Mouse (Mus musculus) layer of hippocampus, postnatal 25 days (tissue): Measurements from ENCODE around the gene Gdpd3. TPM values are rescaled to one million over a fixed set of nuclear protein-coding genes. Genes with fewer than 3 reads are reported as not detected.

Source experiments
- DNase-seq, 2 experiments: peaks; one replicate each; pipeline ENCODE4 v3.0.0; 2022; ENCODE audit warnings: mixed read lengths in 2 of 2, low spot score in 1 of 2; ENCODE audit errors: extremely low spot score in 1 of 2
- total RNA-seq, 2 experiments: library from RNA; stranded (reverse); gene quantifications; 2 replicates each; pipeline ENCODE4 v1.2.3; 2021

Gene Gdpd3
- total RNA-seq, 2 experiments from 2014 or later, result 1.7 to 4.3 TPM

- no peak for DNase-seq
Measured at GRCm38 (mm10) chr7:126801057-126801422, 34.9 kb downstream of the Gdpd3 start.

GRCm38 (mm10) chr7:126802134-126802889 lies 36.2 kb downstream of the Gdpd3 start:
- no peak for DNase-seq

DNA sequence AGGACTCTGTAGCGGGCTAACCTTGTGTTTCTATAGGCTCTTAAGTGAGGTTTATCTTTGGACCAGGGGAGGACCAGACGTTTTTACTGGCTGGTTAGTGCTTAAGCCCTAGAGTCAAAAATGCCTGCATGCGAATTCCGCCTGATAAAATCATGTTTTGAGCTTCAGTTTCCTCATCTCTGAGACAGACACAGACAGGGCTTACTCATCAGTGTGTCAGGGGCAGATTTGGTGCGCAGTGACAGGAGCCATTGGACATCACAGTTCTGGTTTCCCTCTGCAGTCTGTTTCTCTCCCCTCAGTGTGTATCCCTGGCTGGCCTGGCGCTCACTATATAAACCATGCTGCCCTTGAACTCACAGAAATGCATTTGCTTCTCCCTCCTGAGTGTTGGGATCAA lies 37.0 kb downstream of the Gdpd3 start:
- no peak for DNase-seq

GRCm38 (mm10) chr7:126803751-126804150 lies 37.6 kb downstream of the Gdpd3 start:
- DNase-seq, result no peak

DNA sequence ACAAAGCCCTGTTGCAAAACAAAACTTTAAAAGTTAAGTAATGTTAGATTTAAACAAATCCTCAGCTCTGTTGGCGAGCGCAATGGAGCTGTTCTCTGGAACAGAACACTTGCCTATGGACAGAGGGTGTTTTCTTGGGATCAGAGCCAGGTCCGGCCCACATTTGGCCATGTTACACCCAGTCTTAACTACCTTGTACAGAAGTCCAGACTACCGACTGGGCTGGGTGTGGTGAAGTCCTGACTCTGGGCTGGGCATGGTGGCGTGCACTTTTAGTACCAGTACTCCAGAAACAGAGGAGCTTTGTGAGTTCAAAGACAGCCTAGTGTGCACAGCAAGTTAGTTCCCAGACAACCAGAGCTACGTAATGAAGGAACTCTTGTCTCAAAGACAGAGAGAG lies 40.8 kb downstream of the Gdpd3 start:
- no peak for DNase-seq

- DNase-seq, result no peak
Measured at GRCm38 (mm10) chr7:126807405-126807804, 41.3 kb downstream of the Gdpd3 start.

DNA sequence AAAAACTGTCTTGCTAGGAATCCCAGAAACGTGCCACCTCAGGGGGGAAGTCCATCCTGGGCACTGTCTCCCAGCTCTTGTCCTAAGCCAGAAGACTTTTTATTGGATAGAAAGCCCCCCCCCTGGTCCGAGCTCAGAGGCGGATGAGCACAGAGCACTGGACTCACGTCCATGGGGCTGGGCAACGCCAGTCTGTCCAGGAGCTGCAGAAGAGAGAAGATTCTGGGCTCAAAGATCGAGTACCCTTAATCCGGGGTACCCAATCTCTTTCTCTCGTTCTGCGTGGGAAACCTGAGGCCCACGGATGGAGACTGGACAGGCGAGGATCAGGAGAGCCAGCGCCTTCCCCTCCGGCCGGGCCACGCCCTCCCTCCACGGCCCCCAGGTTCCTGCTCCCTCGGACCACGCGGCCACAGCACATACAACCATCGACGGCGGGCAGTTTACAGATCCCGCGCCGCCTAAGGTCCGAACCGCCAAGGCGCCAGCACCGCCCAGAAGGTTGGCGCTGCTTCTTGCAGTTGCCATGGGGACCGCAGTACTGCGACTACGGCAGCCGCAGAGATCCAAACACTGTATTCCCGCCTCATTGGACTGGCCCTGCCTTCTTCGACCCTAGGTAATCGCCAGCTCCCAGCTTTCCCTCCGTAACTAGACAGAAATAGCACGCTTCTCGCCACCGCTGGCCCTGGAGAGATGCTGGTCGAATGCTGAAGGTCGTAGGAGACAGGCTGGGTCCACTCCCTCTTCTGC lies 42.7 kb downstream of the Gdpd3 start:
- peak; percentile 76 to 88 for DNase-seq

GRCm38 (mm10) chr7:126809723-126810369 lies 43.7 kb downstream of the Gdpd3 start:
- DNase-seq, result no peak

- DNase-seq, result no peak
Measured at GRCm38 (mm10) chr7:126815726-126816222, 49.6 kb downstream of the Gdpd3 start.

- DNase-seq, result no peak
Measured at GRCm38 (mm10) chr7:126816494-126816893, 50.4 kb downstream of the Gdpd3 start.

- no peak for DNase-seq
Measured at GRCm38 (mm10) chr7:126817595-126817994, 51.5 kb downstream of the Gdpd3 start.

DNA sequence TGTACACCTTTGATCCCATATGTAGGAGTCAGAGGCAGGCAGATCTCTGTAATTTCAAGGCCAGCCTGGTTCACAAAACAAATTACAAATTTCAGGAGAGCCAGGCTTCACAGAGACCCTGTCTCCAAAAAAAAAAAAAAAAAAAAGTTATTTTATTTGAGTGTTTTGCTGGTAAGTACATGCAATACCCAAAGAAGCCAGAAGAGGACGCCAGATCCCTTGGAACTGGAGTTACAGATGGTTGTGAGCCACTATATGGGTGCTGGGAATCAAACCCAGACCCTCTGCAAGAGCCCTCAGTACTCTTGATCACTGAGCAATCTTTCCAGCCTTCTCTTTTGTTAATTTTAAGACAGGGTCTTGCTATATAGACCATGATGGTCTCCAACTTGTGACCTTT lies 52.7 kb downstream of the Gdpd3 start:
- no peak for DNase-seq

- peak; percentile 64 to 92 for DNase-seq
Measured at GRCm38 (mm10) chr7:126821835-126822511, 55.8 kb downstream of the Gdpd3 start.

DNA sequence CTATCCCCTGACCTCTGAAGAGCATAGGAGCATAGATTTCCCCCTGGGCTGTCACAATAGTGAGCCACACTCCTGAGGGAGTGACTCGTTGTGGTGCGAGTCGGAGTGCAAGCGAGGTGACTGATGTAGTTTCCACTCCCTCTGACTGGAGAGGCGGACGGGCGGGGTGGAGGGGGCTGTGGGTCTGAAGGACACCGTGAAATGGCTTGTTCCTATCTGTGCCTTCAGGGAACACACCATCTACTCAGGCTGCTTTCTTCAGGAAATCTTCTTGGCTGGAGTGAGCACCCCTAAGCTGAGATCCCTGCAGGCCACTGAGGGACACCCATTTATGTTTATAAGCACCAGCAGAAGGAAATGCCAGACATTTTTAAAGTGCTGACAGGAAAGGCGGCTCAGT lies 56.6 kb downstream of the Gdpd3 start:
- peak in 1 of 2 experiments; percentile 31 for DNase-seq

DNA sequence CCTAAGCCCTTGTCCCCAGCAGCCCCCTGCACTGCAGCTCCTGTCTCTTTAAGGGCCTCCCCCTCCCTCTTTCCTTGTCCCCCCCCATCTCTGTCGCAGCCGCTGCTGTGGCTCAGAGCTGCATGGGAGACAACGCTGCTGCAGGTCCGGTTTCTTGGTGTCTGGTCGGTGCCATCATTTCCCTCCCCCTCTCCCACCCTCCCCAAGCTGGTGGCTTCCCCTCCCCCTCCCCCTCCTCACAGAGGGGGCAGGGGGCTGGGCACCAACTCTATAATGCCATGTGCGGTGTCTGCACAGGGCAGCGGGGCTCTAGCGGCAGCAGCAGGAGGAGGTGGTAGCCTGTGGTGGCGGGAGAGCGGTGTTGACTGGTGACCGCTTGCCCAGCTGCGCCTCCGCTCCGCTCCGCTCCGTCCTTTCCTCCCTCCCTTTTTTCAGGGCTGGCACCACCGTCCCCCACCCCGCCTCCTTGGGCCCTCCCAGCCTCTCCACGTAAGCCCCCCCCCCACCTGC lies 57.1 kb downstream of the Gdpd3 start:
- DNase-seq, result peak in 1 of 2 experiments; percentile 26

DNA sequence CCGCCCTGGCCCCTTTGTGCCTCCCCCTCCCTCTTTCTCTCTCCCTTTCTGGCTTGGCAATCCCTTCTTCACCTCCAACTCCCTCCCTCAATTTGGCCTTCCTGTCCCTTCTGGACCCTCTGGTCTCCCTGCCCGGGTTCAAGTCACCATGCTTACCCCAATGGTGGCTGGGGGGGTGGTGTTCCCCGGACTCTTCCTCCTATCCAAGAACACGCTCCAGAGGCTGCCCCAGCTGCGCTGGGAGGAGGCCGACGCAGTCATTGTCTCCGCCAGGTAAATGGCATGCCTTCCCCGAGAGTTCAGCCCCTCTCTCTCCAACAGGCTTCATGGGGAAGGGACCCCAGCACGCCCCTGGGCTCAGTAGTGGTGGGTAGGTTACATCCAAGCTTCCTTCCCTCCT lies 57.8 kb downstream of the Gdpd3 start:
- no peak for DNase-seq
